Mouse (Mus musculus): Measurements from ENCODE around the gene Ndufc1.
"Not testable (repeated sequence)": the region's sequence is repeated elsewhere in the genome, so short reads cannot be mapped to it uniquely, and the experiment has no call there.

Gene Ndufc1

DNA sequence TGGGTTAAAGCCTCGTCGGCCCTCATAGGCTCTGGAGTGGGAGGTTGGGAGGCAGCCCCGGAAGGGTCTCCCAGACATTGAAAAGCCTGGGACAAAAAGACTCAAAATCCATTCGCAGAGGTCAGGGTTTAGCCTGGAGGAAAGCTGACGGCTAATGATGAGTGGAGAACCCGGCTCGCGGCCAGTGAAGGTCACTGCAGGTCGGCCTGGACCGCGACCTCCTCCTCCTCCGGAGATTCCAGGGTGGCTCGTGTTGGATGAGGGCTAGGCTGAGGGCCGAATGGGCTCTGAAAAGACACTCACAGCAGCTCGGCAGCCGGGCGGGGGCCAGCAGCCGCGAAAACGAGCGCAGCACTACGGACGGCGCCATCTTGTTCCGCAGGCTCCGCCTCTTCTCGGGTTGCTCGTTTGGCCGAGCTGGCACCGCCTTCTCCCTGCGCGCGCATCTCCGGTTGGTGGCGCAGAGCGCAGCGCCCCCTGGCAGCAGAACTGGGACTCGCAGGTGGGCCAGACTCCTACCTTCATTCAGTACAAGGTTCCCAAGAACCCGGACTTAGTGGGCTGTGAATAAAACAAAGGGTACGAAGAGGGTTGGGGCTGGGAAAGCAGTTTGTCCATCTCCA is at the start of gene Ndufc1:
Gene Ndufc1 (minus strand): TSS at position 428 of the 623 bp plus-strand sequence.
- peak; percentile 94 for DNase-seq (ENCODE audit: low spot score)

DNA sequence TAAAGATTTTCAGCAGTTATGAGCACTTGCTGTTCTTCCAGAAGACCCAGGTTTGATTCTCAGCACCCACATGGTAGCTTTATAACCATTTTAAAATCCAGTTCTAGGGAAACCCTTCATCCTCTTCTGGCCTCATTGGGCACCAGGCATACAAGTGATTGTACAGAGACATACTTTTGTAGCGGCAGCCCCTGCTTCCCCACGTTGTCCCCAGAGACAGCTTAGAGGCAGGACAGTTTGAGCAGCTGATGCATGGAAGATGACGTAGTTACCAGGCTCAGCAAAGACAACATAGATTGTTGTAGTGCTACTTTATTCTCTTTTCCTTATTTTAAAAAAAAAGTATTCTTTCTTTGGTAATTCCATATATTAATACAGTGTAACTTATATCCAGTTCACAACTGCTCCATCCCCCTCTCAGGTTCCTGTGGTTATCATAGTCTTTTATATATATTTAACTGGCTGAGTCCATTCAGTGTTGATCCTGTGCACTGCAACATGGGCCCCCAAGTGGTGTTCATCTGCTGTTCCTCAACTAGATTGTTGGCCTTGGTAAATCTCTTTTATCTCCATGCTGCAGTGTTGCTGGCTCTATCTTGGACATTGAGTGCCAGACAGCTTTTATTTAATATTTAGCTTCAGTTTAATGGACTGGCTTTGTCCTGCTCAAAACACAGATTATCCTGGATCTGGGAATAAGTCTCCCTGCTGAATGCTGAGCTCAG is 26.2 kb upstream of the Ndufc1 start:
- no peak for DNase-seq (ENCODE audit: low spot score)

DNA sequence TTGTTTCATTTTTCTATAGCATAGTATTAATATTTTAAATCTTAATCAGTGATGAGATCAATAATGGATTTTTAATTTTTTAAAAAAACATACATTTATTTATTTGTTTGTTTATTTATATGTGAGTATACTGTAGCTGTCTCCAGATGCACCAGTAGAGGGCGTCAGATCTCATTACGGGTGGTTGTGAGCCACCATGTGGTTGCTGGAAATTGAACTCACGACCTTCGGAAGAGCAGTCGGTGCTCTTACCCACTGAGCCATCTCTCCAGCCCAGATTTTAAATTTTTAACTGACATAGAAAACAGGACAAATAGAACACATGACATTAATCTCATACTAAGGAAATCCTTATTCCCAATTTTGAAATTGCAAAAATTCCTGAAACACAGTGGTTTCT is 25.6 kb upstream of the Ndufc1 start:
- DNase-seq (ENCODE audit: low spot score) = not testable (repeated sequence)

DNA sequence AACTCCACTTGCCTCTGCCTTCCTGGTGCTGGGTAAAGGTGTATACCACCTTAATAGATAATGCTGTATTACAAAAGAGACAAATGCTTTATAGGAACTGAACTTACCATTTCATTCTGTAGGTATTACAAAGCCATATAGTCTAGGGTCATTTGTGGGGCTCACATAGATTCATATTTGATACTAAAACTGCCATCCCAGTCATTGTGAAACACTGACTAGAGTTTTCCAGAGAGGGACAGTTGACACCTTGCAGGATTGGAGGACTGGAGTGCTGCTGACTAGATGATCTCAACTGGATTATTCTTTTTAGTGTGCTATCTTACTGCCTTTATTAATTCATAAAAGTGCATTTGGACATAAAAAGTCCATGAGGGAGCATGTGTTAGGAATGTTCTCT is 16.6 kb upstream of the Ndufc1 start:
- no peak for DNase-seq (ENCODE audit: low spot score)

DNA sequence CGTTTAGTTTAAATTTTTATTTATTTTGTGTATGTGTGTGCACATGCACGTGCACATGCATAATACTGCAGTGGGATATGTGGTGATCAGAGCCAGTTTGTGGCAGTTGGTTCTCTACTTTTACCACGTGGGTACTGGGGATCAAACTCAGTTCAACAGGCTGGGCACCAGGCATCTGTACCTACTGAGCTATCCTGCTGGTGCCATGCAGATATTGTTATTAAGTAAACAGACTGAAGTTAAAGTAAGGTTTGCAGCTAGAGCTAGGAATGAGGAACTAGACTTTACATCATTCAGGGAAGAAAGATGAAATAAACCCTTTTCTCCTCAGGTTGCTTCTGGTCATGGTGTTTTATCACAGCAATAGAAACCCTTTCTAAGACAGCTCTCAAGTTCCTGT is 13.1 kb upstream of the Ndufc1 start:
- DNase-seq (ENCODE audit: low spot score) = no peak

DNA sequence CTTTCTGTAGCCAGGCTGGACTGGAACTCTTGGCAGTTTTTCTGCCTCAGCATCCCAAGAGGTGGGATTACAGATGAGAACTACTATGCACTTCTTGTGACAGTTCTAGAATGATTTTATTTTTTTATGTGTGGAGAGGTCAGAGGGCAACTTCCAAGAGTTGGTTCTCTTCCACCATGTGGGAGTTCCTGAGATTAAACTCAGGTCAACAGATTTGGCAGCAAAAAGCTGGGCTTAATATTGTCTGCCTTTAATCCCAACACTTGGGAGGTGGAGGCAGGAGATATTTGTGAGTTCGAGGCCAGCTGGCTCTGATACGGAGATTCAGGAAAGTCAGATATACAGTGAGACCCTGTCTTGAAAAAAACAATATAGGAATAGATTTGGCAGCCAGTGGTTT is 9.2 kb upstream of the Ndufc1 start:
- DNase-seq (ENCODE audit: low spot score) = no peak

DNA sequence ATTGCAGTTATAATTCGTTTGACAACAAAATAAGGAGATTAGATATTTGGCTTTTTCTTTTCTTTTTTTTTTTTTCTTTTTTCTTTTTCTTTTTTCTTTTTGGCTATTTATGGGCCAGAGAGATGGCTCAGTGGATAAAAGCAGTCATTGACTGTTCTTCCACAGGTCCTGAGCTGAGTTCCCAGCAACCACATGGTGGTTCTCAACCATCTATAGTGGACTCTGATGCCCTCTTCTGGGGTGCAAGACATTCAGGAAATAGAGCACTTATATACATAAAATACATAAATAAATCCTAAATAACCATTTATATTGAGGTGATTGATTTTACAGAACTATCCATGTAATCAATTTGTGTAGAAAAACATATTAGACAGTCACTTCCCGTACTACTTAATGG is 8.7 kb upstream of the Ndufc1 start:
- DNase-seq (ENCODE audit: low spot score) = no peak

DNA sequence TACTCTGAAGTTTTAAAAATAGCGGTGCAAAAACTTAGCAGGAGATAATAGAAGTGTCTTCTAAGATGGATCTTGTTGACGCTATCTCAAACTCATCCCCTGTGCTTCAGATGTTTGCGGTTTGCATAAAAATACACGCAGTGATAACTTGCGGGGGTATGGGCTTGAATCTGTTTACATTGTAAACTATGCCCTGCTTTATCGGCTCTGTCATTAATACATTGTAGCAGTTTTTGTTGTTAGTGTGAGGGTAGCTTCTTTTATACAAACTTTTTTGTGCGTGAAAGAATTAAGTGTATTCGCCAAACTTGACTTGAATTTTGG is 8.3 kb upstream of the Ndufc1 start:
- DNase-seq (ENCODE audit: low spot score) = no peak

DNA sequence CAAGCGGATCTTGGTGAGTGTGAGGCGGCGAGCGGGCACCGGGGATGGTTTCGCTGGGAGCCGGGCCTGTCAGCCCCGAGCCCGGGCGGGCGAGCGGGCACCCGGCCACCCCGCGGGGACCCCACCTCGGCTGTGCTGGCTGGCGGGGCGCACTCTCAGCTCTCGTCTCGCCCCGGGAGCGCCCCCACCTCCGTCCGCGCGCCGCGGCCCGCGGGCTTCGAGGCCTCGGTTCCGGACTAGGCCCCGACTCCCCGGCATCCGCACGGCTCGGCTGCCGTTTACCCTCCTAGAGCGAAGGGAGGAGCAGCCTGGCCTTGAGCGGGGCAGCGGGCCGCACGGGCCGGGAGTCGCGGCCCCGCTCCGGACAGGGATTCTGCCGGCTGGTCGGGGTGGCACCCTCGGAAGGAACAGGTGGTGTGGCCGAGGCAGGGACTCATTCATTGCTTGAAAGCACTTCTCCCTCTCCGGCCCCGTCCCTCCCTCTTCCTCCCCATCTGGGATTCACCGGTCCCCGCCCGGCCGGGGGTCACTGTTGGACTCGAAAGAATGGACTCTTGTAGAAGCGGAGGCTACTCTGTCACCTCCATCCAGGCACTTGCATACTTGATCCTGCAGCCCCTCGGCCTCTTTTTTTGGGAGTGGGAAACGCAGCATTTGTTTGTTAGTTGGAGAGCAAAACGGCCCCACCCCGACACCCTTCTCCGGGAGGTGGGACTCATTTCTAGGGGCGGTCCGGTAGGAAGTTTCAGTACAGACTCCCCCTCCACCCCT is 7.8 kb upstream of the Ndufc1 start:
- peak; percentile 45 for DNase-seq (ENCODE audit: low spot score)

DNA sequence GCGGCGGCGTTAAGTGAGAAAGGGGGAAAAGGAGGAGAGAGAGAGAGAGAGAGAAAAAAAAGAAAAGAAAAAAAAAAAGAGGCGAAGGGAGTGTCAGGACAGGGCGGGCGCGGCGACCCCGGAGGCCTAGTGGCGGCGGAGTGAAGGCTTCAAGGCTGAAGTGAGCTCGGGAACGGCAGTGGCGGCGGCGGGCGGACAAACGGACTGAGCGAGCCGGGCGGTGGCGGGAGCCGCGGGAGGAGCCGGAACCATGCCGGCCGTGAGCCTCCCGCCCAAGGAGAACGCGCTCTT is 7.2 kb upstream of the Ndufc1 start:
- DNase-seq (ENCODE audit: low spot score) = no peak

DNA sequence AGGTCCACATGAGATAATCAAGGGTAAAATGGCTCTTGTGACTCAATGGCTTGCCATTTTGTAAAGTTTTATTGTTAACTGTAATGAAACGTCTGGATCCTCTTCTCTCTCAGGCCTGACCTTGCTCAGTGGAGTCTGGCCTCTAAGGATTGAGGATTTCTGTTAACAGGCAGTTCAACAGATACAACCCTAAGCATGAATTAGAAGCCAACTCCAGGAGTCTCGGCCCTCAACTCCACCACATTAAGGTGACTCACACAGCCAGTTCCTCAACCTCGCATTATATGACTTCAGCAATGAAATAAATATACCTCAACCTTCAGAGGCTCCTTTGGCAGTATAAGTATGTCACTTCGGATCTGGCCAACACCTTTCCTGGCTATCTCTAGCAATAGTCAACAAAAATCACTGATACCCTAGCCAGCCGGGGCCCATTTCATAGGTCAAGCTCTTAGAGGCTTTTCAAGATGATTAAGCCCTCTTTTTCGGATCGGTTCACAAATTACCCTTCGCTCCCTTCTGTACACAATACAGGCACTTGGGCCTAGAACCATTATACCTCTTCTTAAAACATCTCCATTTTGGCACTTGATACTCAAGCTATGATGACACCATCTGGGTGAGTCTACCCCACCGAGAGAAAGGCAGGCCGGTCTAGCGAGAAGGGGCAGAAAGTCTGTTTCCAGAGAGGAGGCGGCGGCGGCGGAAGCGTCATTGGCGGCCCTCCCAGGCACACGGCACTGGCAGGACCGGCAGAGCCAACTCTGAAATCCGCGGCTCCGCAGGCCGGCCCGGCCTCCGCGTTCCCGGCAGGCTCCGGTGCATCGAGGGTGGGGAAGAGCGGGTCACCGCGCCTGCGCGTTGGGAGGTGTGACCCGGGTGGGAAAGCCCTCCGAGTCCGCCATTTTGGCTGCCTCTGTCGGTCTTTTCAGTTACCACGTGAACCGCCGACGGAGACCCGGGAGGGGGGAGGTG is 6.6 kb upstream of the Ndufc1 start, which contains the start of gene Naa15:
Gene Naa15 (plus strand): TSS at position 51 of the 975 bp plus-strand sequence.
- DNase-seq (ENCODE audit: low spot score) = peak; percentile 93

DNA sequence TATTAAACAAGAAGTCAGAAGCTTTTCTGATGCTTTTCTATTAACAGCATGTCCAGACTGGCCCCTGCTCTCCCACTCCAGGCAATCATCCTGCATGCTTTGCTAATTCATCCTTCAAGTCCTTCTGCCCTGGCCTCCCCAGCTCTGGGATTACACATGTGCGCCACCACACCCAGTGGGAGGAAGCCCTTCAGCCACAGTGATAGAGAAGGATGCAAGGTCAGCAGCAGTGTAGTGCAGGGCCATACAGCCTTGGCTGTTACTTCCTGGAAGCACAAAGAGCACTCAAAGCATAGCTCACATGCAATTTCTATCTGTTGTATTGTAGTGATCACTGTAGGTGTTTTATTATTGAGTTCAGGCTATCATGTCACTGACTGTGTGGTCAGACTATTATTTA is 4.5 kb upstream of the Ndufc1 start:
- no peak for DNase-seq (ENCODE audit: low spot score)

DNA sequence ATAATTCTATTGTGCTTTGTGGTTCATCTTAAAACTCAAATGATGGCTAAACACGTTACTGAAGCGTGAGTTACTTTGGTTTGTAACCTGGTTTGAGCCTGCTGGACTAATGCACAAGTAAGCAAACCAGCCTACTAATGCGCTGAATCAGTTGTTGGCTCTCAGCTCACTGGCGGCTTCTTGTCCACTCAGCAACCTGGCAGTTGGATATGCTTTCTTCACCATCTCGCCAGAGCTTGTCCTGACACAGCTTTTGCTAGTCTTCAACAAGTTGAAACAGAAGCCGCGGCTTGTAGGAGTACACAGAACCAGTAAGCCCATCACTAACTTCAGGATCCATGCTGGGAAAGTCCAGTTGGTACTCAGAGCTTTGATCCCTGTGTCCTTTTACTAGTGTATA is 3.7 kb upstream of the Ndufc1 start:
- no peak for DNase-seq (ENCODE audit: low spot score)

DNA sequence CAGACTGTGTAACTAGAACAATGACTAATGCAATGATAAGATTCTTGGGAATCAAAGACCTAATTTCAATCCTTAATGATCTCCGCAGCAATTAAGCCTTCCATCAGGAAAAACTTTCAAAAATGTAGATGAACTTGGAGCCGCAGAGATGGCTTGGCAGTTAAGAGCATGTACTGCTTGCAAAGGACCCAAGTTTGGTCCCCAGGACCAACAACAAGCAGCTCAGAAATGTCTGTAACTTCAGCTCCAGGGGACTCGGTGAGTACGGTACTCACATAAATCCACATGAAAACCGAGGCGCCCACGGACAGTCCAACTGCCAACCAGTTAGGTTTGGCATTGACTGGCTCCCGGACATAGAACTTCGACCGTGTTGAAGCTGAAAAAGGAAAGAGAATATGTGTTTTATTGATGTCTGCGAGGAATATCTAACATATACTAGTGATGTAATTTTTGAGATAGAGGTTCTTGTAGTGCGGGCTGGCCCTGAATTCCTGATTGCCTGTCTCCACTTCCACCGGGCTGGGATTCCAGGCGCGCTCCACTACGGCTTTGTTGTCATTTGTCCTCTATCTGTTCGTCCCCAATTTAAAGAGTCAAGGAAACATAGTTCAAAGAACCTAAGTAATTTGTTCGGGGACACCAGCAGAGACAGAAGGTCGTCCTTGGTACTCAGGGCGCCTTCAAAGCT is 773 bp downstream of the Ndufc1 start:
- DNase-seq (ENCODE audit: low spot score) = peak; percentile 43

DNA sequence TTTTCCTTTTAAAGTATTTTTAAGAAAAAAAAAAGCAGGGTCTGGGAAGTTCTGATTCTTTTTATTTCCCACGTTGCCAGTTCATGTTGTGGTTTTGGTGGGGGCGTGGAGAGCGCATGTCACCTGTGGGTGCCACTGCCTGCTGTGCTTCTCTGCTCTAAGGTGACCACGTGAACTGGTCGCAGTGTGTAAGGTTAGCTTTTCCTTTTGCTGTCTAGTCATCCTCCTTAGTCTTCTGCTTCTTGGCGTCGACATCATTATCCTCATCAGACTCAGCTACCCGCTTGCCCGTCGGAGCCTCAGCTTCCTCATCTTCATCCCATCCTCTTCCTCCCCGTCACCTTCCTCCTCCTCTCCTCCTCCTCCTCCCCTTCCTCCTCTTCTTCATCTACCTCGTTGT is 6.2 kb downstream of the Ndufc1 start:
- no peak for DNase-seq (ENCODE audit: low spot score)

DNA sequence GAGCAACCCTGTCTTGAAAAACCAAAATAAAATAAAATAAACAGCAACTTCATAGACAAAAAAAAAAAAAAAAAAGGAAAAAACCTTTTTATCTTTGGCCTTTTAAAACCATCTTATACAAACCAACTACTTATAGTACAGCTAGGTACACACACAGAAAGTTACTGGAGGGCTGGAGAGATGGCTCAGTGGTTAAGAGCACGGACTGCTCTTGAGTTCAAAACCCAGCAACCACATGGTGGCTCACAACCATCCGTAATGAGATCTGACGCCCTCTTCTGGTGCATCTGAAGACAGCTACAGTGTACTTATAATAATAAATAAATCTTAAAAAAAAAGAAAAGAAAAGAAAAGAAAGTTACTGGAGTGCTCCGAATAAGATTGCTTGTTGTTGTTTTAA is 6.7 kb downstream of the Ndufc1 start:
- DNase-seq (ENCODE audit: low spot score) = not testable (repeated sequence)

DNA sequence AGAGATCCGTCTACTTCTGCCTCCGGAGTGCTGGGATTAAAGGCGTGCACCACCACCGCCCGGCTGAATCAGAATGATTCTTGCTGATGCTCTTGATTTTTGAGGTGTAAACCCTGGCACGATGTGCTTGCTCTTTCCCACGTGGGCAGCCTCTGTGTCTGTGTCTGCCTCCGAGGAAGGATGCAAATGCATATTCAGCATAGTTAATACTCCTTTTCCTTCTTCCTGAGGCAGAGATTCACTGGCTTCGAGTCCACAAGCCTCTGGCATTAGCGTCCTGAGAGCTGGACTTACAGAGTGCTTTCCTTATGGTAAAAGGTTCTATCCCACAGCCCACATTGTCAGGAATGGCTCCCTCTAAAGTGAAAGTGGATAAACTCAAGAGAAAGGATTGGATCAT is 8.1 kb downstream of the Ndufc1 start:
- DNase-seq (ENCODE audit: low spot score) = no peak

DNA sequence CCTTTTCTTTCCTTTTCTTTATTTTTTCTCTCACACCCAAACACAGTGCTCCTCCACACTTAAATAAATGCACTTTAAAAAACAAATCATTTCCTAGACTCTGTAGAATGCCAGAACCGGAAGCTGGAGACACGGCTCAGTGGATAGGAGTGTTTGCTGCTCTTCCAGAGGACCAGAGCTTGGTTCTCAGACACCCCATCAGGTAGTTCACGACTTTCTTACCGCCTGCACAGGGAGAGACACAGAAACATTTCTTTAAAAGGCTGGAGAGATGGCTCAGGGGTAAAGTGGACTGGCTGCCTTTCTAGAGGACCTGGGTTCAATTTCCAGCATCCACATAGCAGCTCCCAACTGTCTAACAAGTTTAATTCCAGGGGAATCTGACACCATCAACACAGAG is 9.3 kb downstream of the Ndufc1 start:
- no peak for DNase-seq (ENCODE audit: low spot score)

DNA sequence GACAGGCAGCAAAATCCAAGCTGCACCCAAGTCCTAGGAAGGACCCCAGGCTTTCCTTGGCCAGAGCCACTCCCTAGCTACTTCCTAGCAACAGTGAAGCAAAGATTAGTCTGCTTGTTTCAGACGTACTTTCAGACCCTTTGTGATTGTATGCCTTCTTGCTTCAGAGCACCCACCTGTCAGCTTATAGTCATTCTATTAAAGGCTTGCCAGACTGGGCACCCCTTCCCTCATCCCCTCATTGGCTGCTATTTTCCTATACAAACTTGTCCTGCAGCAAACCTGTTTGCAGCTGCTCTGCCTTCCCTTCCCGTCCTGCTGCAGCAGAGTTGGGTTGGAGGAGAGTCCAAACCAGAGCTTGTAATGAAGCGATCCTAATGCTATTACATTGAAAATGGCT is 10.1 kb downstream of the Ndufc1 start:
- no peak for DNase-seq (ENCODE audit: low spot score)

DNA sequence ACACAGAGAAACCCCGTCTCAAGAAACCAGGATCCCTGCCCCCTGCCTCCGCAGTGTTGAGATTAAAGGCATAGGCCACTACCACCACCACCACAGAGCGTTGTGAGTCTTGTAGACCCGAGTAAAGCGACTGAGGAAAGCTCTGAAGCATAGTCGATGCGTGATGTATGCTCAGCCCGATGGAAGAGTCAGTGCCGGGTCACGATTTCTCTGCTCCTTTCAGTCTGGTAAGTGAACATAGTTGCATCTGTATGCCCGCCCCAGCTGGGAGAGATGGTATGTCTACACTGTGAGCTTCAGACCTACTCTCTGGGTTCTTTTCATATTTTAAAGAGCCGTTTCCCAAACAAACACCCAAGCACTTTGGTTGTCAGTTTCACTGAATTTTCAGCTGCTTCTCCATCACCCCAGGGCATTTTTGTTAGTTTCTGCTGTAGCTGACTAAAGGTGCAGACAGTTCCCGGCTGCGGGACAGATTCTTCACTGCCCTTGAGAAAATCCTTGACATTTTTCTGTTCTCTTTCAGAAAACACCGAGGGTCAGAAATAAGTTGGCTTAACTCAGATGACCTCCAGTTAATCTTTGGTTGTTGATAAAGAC is 11.0 kb downstream of the Ndufc1 start:
- DNase-seq (ENCODE audit: low spot score) = no peak
